In genomic region chr15:78712335-78713258, GRCm38 (mm10) we compare ENCODE assay signal across 8 mouse cellular contexts. TPM values are rescaled to one million over a fixed set of nuclear protein-coding genes. Genes with fewer than 3 reads are reported as not detected.
DNase-seq lines count a peak whose midpoint lies in the region; ATAC-seq lines count a peak whose summit lies in the region.

No protein-coding gene starts in this region.

- H3K4me3 ChIP-seq in hindbrain, embryonic 12.5 days, result peak overlapping the region; percentile 28
- H3K4me3 ChIP-seq in limb, embryonic 13.5 days, result peak overlapping the region; percentile 31
- H3K4me3 ChIP-seq in neural tube, embryonic 15.5 days (replicated peaks), result peak overlapping the region; percentile 34

- H3K9me3 ChIP-seq in hindbrain, embryonic 12.5 days (replicated peaks), result no peaks in the 10 kb centered on the region
- H3K9me3 ChIP-seq in limb, embryonic 13.5 days, result no peaks in the 10 kb centered on the region
- no peaks in the 10 kb centered on the region for H3K9me3 ChIP-seq in neural tube, embryonic 15.5 days (replicated peaks)

- peak overlapping the region; percentile 59 for H3K9ac ChIP-seq in hindbrain, embryonic 12.5 days
- 0 out of 2 replicates have a peak overlapping the region, but pooled peaks have one; percentile 13 for H3K9ac ChIP-seq in limb, embryonic 13.5 days
- H3K9ac ChIP-seq in neural tube, embryonic 15.5 days (replicated peaks), result peak overlapping the region; percentile 49

- WGBS in hindbrain, embryonic 12.5 days, result 6% methylated on average over 52 of the region's 53 CpGs
- WGBS in limb, embryonic 13.5 days, result 8% methylated on average over 52 of the region's 53 CpGs
- 8% methylated on average over 53 of the region's 53 CpGs for WGBS in neural tube, embryonic 15.5 days

- H3K27me3 ChIP-seq in hindbrain, embryonic 12.5 days, result peaks cover 73% of the 10 kb centered on the region
- H3K27me3 ChIP-seq in limb, embryonic 13.5 days, result peaks cover 94% of the 10 kb centered on the region
- peaks cover 28% of the 10 kb centered on the region for H3K27me3 ChIP-seq in neural tube, embryonic 15.5 days (replicated peaks)

- ATAC-seq in CD4-positive, CD25-positive, alpha-beta regulatory T cell, adult 4 months, result peak; percentile 72
- ATAC-seq in hindbrain, embryonic 12.5 days (ENCODE audit: low FRiP score), result peak; percentile 29
- no peak for ATAC-seq in limb, embryonic 13.5 days (ENCODE audit: low FRiP score, low read depth)
- ATAC-seq in neural tube, embryonic 15.5 days (ENCODE audit: low FRiP score), result 0 out of 2 replicates have a peak, but pooled peaks have one; percentile 8
- ATAC-seq in erythroblast, adult 5-6 weeks (replicated peaks; ENCODE audit: low FRiP score, poor library complexity, severe bottlenecking), result no peak

- DNase-seq in cerebellum, postnatal 10 days, result peak; percentile 45 to 49
- no peak for DNase-seq in cerebellum, postnatal 36 days
- peak; percentile 35 for DNase-seq in embryo, embryonic 9.5 days (ENCODE audit: extremely low spot score)

- H3K36me3 ChIP-seq in hindbrain, embryonic 12.5 days, result no peaks in the 10 kb centered on the region
- no peaks in the 10 kb centered on the region for H3K36me3 ChIP-seq in limb, embryonic 13.5 days
- no peaks in the 10 kb centered on the region for H3K36me3 ChIP-seq in neural tube, embryonic 15.5 days

- peak overlapping the region; percentile 66 for H3K27ac ChIP-seq in hindbrain, embryonic 12.5 days
- H3K27ac ChIP-seq in limb, embryonic 13.5 days, result no peak overlapping the region
- peak overlapping the region; percentile 46; the same call in 1 of the 2 replicates for H3K27ac ChIP-seq in neural tube, embryonic 15.5 days (replicated peaks)

- peak overlapping the region; percentile 57 for H3K4me2 ChIP-seq in hindbrain, embryonic 12.5 days (replicated peaks)
- H3K4me2 ChIP-seq in limb, embryonic 13.5 days (replicated peaks), result peak overlapping the region; percentile 57
- H3K4me2 ChIP-seq in neural tube, embryonic 15.5 days, result peak overlapping the region; percentile 63

- peaks cover 65% of the 10 kb centered on the region for H3K4me1 ChIP-seq in hindbrain, embryonic 12.5 days
- peaks cover 8% of the 10 kb centered on the region; the same call in 1 of the 2 replicates for H3K4me1 ChIP-seq in limb, embryonic 13.5 days
- peaks cover 73% of the 10 kb centered on the region for H3K4me1 ChIP-seq in neural tube, embryonic 15.5 days

RNA-seq across cellular contexts. Expression of gene Elfn2, which starts 6.0 kb away (rescaled TPM):
- polyA plus RNA-seq in CD4-positive, CD25-positive, alpha-beta regulatory T cell, adult 4 months (2017; shearing (Covaris generic)), result under 1 TPM in 1 of 2 experiments, not detected in 1; 0.10 TPM
- 2.4 and 2.5 TPM in 2 replicates for polyA plus RNA-seq in hindbrain, embryonic 12.5 days (2016; fragmentation: Nextera tagmentation; extraction: Ambion mirVana)
- 0.05 and 0.11 TPM in 2 replicates for polyA plus RNA-seq in limb, embryonic 13.5 days (2015; fragmentation: Nextera tagmentation; extraction: Ambion mirVana)
- 9.8 and 10.6 TPM in 2 replicates for polyA plus RNA-seq in neural tube, embryonic 15.5 days (2015; fragmentation: Nextera tagmentation; extraction: Ambion mirVana)
- total RNA-seq in erythroblast, adult 5-6 weeks (2015; ENCODE audit: low replicate concordance), result not detected in 2 replicates
- 0.09 TPM in 1 of 2 replicates, not detected in the other for total RNA-seq in erythroblast, adult 5-6 weeks (2017; ENCODE audit: low replicate concordance)

Comparison
In these comparisons a context has a peak if more than half of its experiments do, and no peak if none do; other contexts are left out.
1. DNase-seq: peak in cerebellum, postnatal 10 days (2 of 2) and embryo, embryonic 9.5 days (single experiment); none in cerebellum, postnatal 36 days (0 of 2).
2. ATAC-seq: peak in CD4-positive, CD25-positive, alpha-beta regulatory T cell, adult 4 months (single experiment), hindbrain, embryonic 12.5 days (single experiment) and neural tube, embryonic 15.5 days (single experiment); none in limb, embryonic 13.5 days (single experiment) and erythroblast, adult 5-6 weeks (single experiment).
3. Peak in every context shown above with its lines, with median percentiles within 50 percentile points of each other: H3K4me2 ChIP-seq, H3K4me3 ChIP-seq and H3K9ac ChIP-seq.